Mouse (Mus musculus) natural killer cell, adult 2 months (primary cell): ENCODE data around the gene Tuba1a.
A peak's percentile ranks its signal among the peaks of the same experiment; 100 is the strongest.
"Not testable (repeated sequence)": the region's sequence is repeated elsewhere in the genome, so short reads cannot be mapped to it uniquely, and the experiment has no call there.

ENCODE experiments used
- DNase-seq, 2 experiments: peaks; one replicate each; pipeline ENCODE4 v3.0.0; 2022; ENCODE audit warnings: low spot score in 2 of 2

Tuba1a gene

DNA sequence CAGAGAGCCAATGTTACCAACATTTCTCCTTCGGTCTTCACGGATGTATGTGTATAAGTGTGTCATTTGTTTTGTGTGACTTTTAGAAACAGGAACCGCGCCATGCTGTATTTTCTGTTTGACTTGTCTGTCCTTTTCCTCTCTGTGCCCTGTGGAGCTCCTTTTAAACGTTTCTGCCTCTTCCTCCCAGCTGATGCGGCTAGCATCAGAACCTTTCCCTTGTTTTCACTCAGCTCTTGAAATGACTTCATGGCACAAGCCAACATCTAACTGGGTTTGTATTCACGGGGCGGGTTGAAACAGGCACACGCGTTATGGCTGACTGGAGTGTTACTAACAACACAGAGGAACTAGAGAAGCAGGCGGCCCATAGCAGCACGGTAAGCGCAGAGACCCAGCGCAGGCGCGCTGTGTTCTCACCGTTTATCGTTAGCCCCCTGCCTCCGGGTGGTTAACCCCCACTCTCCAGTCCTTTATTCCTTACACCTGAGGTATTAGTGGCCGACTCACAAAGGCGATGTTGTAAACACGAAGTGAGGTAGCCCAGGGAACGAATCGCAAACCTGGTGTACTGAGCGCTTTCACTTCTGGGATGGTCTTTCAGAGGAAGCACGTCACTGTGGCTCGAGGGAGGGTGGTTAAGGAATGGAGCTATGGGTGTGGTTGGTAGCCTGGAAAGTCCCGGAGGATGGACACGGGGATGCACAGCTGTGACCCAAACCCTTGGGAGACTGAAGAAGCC, 31.9 kb upstream of the Tuba1a start:
- DNase-seq = peak; percentile 83 to 84

DNA sequence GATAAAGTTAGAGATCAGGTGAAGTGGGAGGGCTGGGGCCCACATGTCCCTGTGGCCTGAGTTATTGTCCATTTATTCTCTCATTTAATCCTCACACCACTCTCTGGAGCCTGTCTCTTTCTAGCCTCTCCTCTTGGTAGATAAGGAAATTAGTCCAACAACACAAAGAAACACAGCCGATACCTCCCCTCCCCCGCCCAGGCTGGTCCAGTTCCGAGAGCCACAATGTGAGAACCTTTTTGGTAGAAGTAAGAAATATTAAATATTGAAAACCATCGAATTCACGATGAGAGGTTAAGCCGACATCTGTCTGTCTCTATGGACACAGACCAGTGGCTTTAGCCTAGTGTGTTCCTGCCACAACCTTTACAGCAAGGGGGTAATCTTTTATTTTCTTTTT, 31.2 kb upstream of the Tuba1a start:
- no peak for DNase-seq

DNA sequence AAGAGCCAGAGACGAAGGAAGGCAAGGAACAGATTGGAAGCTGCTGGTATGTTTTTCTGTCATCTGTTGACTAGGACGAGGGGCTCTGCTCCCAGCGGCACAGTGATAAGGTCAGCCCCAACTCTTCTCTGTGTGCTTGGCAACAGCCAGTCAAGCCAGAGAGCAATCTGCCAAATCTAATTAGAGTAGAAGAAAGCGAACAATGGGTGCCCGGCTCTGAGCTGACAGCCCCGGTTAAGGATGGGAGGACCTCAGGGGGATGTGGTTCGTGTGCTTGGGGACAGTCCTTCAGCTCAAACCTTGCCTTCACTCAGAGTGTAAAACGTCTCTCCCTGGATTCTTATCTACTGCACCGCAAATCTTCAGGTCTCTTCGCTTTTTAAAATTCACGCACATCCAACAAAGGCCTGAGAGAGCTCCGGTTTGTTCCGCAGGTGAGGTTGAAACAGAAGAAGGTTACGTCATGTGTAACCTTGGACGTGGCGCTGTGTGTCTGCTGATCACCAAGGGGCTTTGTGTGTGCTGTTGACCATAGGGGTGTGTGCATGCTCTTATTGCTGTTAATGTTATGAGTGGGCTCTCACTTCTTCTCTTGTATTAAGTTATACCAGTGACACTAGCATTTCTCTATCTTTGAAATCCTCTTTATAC, 30.1 kb upstream of the Tuba1a start:
- DNase-seq = no peak

DNA sequence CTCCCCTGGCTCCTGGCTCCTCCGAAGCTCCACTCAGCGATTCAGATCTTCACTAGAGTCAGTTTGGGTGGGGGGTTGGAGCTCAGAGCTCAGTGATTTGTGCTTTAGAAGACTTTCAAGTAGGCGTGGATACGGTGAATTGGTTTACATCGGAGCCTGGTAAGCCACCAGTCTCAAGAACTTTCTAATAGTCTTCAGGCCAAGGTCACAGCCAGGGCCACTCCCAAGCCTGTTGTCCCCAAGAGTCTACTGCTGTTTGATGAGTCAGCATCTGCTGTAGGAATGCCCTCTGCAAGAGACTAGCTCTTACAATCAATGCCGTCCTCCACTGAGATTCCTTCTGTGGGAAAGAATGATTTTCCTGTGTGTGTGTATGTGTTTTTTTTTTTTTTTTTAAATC, 28.6 kb upstream of the Tuba1a start:
- no peak for DNase-seq

DNA sequence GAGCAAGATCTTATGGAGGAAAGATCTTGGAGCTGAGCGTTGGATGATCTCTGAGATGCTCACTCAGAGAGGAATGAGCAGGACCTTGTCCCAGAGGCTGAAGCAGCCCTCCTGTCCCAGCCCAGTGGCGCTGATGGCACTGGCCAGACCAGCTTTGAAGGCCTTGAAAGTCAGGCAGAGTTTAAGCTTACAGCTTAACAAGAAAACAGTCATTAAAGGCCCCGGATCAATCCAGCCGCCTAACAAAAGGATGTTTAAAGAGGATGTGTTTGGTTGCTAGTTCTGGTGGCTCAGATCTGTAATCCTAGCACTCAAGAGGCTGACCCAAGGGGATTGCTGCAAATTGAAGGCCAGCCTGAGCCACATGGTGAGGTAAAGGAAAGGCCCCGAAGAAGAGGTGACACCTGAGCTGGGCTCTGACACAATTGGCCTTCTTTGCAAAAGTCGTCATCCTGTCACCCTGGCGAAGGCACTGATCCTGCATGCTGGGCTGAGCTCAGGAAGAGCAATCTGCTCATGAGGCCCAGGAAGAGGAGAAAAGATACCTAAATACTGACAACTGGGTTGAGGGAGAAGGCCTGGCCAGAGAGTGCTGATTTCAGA, 26.6 kb upstream of the Tuba1a start:
- no peak for DNase-seq

DNA sequence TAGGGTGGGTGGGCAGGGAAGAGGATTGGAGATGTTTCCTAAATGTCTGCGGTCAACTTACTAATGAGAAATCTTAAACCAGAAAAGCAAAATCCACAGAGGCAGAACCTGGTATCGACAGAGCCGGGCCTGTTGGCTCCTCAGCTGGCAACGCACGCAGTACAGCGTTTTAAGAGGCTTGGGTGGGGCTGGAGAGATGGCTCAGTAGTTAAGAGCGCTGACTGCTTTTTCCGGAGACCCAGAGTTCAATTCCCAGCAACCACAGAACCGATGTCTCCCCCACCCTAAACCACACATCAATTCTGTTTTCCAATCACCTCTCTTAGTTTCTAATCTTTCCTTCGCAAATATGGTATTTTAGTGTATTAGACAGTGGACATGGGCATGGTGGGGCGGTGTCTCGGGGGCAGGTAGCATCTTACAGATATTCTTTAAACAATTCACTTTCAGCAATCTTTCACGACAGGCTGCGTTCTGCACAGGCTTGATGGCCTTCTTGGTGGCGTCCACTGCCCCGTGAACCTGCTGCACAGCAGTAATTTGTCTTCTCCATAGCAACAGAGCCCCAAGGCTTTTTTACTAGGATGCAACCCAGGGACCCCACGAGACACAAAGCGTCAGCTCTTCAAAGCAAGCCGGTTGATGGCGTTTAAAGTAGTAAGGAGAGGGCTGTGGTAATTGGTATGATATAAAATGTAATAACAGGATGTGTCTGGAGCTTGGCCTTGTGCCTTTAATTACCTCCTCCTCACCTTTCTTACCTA, 25.1 kb upstream of the Tuba1a start:
- DNase-seq = no peak

DNA sequence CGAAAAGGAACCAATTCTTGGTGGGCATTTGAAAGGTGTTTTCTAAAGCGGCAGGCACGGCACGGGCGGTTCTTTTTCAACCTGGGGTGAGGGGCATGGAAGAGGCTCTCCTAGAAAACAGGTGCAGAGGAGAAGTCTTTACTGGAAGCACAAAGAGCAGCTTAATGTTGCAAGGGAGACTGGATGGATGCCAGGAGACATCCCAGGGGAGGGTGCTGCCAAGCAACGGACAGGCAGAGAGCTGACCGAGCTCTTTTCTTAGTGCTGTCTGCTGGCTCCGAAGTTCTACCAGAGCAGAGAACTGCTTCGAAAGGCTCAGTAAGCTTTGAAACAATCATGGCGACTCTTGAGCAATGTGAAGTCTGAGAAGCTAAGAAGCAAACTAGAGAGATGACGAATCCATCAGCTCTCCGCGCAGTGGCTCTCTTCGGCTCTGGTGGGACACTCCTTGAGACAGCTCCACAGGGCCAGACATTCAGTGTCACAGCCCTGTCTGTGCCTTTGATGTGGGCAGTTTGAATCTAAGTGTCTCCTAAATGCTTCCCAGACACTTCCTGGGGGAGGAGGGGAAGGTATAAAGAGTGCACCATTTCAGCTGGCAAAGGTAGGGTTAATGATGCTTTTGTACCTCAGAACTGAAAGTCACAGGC, 24.4 kb upstream of the Tuba1a start:
- no peak for DNase-seq

DNA sequence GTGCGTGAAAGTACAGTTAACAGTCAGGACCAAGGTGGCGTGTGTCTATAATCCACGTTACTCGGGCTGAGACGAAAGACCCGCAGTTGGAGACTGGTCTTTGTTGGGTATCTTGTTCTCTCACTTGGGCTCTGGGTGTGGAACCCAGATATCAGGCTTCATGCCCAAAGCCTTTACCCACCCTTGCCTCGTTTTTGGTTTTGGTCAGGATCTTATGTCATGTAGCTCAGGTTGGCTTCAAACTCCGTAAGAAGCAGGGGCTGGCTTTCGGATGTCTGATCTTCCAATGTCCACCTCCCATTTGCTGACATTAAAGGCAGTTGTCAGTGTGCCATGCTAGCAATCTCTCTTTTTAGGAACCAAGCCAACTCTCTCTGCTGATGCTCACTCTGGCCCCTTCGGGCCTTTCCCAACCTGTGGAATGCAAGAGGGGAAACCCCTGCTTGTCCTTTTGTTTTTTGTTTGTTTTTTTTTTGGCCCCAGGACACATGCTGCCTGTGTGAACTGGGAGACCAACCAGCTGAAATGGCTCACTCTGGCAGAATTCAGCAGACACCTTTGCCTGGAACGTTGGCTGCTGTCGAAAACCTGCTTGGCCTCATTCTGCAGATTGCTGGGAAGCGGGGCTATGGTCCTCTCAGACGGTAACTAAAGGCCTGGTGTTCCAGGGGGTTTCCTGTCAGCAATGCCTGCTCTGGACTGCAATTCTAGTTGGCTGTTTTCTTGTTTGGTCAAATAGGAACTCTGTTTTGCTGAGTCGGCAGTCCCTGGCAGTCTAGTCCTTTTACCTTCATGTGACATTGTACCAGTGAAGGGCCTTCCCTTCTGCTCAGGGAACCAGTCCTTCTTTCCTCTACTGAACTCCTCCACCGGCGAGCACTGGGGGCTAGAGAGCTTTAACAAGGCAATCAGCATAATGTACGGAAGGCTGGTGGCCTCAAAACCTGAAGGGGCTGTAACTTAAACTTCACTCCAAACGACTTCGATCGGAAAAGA, 23.6 kb upstream of the Tuba1a start:
- no peak for DNase-seq

DNA sequence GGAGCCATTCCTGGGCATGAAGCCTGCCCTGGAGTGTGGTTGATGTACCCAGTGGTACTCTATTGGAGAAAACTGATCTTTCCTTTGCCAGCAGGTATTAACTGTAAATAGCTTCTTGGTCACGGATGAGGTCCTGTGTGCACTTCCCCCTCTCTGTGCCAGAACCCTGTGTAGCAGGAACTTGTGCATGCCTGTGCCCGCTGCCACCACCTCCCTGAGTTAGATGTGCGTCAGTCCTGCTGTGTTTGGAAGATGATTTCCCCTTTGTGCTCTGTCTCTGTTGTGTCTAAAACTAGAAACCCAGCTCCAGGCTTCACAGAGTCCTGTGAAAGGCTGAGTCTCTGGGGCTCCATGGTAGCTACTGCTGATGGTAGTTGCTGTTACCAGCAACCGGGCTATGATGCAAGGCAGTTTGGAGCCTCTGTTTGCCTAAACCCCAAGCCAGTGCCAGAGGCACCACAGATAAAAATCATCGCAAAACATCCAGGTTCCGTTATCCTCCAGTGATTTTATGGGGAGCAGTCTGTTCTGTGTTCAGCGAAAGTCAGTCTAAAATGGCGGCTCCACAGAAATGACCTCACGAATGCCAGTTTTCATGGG, 19.6 kb upstream of the Tuba1a start:
- DNase-seq = no peak

DNA sequence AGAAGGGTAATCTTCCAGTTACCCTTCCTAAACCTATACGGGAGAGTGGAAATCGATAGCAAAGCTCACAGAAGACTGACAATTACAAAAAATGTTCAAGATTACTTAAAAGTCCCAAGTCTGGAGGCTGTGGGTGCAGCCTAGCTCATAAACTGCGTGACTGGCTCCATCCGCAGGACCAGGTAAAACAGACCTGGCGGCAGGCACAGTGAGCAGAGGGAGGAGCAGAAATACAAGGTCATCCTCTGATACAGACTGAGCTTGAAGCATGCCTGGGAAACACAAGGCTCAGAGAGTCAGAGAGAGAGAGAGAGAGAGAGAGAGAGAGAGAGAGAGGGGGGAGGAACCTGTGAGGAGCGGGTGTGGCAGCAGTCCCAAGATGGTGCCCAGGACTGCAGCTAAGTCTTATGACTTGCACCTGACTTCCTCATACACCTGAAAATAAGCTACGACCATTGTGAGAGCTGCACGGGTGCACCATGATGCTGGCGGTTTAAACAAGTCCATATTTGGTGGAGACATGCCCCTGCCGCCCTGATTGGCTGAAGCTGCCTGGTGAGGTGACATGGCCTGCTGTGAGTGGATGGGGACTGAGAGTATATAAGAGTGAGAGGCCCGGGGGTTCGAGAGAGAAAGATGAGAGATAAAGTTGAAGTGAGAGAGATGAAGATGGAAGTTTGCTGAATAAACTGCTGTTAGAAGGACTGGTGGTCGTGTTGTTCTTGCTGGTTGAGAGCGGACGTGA, 18.2 kb upstream of the Tuba1a start:
- not testable (repeated sequence) for DNase-seq

DNA sequence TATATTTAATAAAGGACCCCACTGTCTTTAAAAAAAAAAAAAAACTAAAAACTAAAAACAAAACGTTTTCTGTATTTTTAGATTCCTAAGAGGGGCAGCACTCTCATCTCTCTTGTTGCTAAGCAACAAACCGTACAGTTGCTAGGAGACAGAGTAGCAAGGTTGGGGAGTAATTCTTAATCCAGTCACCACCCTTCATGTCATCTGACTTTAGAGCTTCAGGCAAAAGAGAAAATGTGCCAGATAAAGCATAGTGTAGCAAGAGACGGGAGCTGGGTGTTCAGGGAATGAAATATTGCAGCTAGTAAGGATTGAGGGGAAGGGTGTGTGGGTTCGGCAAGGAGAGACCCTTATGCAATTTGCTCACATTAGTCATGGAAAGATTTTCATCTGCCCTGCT, 17.6 kb upstream of the Tuba1a start:
- DNase-seq = no peak

DNA sequence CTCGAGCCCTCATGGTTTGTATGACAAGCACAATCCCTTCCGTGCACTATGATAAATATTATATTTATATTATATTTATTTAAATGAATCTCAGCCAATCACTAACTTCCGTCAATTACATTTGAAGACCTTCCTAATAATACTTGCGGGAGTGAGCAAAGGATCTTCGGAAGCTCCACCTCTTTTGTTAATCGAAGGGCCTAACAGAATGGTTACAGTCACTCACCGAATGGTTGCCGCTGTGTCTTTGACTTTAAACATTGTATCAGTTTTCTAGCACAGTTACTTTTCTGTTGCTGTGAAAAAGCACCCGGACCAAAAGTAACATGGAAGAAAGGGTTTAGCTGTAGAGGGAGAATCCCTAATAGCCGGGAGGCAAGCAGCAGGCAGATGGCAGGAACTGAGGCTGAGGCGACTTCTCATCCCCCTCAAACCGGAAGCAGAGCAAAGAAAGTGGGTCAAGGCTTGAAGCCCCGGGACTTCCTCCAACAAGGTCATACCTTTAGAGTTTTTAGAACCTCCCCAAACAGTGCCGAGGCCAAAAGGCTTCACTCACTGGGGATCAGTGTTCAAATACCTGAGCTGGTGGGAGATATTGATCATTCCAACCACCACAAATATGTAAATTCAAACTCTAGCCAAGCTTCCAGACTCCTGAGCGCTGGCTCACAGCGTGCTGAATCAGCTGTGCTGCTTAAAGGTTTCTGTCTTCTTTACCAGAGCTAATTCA, 16.0 kb upstream of the Tuba1a start:
- DNase-seq = no peak

DNA sequence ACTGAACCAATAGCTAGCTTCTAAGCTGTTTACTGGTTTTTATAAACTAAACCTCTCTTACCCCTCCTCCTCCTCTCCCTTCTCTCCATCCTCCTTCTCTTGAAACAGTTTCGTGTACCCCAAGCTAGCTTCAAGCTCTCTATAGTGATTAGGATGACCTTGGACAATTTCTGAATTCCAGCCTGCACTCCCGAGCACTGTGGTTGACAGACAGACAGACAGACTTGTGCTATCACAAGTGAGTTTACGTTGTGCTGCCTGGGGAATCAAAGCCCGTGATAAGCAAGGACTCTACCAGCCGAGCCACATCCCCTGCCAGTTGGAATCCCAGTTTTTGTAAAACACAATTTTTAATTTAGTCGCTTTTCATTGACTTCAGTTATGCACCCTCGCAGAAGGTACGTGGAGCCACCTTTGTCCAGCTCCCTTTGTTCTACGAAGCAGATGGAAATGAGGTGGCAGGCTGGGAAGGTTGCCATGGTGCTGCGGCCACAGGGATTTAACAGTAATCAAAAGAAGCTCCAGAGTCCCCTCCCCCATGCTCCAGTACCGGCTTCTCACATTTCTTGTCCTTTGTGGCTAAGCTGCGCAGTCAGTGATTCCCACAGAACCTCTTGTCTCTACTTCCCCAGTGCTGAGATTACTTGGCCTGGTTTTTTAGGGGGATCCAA, 15.3 kb upstream of the Tuba1a start:
- DNase-seq = no peak

DNA sequence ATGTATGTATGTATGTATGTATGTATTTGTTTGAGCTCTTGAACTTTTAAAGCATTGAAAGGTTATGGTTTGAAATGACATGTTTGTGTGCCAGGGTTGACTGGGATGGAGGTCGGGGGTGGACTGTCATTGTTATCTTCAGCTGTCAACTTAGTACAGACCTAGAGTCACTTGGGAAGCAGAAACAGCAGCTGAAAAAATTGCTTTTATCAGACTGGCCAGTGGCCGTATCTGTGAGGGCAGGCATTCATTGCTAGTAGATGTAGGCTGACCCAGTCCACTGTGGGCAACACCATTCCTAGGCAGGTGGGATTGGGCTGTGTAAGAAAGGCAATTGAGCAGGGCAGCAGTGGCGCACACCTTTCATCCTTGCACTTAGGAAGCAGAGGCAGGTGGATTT, 6.0 kb upstream of the Tuba1a start:
- no peak for DNase-seq

DNA sequence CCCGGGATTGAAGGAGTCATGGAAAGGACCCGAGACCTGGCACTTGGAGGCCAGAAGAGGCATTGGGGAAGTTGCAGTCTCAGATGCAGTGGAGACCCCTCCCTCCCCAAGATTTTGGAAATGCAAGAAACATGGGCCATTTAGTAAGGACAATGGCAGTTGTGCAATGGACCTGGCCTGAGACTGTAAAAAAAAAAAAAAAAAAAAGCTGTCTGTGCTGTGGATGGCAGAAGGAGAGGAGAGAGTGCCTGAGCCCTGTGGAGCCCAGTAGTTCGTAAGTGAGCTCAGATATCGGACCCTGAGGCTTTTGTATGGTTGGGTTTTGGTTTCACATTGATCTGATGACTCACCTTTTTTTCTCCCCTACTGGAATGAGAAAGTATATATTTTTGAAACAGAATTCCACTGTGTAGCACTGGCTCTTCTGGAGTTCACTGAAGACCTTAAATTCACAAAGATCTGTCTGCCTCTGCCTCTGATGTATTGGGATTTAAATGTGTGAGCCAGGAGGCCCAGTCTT, 5.5 kb upstream of the Tuba1a start:
- no peak for DNase-seq

DNA sequence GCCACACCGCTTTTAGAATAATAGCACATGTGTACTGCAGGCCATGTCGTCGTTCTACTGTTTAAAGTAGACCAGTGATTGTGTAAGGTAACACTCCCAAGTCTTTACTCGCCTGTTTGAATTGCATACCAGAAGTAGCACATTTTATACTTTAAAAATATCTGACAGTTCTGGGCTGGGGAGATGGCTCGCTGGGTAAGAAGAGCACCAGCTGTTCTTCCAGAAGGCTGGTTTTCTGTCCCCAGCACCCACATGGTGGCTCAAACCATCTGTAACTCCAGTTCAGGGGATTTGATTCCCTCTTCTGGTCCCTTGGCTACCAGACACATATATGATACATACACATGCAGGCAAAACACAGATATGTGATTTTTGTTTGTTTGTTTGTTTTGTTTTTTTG, 4.0 kb upstream of the Tuba1a start:
- no peak for DNase-seq

DNA sequence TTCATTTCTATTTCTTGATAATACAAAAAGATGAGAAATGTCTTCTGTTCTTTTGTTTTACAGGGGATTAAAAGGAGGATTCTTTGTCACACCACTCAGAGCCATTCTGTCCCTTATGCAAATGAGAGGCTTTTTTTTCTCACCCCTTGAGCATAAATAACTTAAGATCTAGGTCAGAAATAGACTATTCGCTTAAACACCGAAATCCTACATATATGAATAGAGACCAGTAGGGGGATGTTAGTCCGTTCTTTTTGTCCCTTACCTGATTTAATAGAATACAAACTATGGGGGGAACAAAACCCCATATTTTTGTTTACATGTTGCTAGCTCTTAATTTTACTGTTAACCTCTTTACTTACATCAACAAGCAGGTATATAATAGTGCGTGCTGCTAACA, 2.5 kb upstream of the Tuba1a start:
- no peak for DNase-seq

DNA sequence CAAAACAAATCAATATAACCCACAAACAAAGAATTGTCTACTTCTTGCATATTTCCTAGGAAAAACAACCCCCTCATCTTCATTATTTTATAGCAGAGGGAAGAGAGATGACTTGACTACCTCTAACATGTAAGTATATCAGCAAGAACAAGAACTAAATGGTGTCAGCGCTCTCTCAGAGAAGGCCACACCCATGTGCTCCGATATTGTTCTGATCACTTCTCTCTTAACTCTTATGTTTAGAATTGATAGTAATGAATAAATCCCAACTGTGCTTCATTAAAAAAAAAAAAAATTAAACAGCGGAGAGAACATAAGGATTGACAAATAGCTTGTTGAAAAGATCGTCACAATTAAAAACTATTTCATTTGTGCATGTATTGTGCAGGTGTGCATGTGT, 1.8 kb upstream of the Tuba1a start:
- DNase-seq = no peak
